Mouse (Mus musculus): Measurements from ENCODE around the gene 4930539E08Rik. TPM values are rescaled to one million over a fixed set of nuclear protein-coding genes. Genes with fewer than 3 reads are reported as not detected.

4930539E08Rik gene
- polyA plus RNA-seq, 1 experiment, result 8.3 TPM

GRCm38 (mm10) chr17:28898249-28898648 lies 16.9 kb downstream of the 4930539E08Rik start:
- DNase-seq (ENCODE audit: extremely low spot score in 1 of 2, low spot score in 1 of 2), result no peak

DNA sequence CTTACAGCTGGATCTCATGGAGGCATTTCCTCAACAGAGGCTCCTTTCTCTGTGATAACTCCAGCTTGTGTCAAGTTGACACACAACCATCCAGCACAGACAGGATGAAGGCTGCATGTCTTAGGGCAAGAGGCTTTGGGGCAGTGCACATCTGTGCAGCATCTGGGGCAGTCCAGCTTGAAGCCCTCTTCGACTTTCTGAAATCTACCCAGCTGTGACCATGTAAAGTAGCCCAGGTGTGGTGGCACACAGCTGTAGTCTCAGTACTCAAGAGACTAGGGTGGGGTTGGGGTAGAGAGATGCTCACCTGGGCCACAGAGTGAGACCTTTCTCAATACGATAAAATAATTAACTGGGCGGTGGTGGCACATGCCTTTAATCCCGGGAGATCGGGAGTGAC lies 17.3 kb downstream of the 4930539E08Rik start:
- no peak for DNase-seq (ENCODE audit: extremely low spot score in 1 of 2, low spot score in 1 of 2)

- DNase-seq (ENCODE audit: extremely low spot score in 1 of 2, low spot score in 1 of 2), result no peak
Observed at GRCm38 (mm10) chr17:28896095-28896780, 18.9 kb downstream of the 4930539E08Rik start.

- no peak for DNase-seq (ENCODE audit: extremely low spot score in 1 of 2, low spot score in 1 of 2)
Observed at GRCm38 (mm10) chr17:28895217-28895875, 19.8 kb downstream of the 4930539E08Rik start.

DNA sequence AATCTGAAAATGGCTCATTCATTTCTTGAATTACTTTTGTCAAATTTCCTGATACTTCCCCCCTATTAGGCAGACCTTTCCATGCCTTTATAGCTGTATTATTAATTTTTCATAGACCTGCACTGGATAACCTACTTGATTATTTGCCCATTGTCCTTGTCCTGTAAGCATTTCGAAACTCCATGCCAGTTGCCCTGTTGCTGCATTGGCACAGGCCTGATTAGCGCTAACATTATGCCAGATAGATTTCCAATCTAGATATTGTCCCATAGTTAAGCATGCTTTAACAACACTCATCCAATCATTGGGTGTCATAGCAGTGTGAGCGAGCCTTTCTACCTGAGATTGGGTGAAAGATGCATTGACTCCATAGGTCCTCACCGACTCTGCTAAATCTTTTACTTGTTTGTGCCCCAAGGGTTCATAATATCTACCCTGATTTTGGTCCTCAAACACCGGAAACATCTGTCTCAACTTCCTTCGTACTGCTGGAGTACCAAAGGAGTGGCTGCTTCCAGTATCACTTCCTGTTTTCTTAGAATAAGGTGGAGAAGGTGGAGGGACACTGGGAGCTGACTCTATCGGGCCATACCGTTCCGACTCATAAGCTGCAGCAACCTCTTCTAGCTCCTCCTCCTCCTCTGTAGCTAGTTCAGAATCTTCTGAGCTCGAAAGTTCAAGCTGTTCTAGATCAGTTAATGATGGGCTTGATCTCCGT lies 20.9 kb downstream of the 4930539E08Rik start:
- no peak for DNase-seq (ENCODE audit: extremely low spot score in 1 of 2, low spot score in 1 of 2)

GRCm38 (mm10) chr17:28886266-28886665 lies 28.9 kb downstream of the 4930539E08Rik start:
- DNase-seq (ENCODE audit: extremely low spot score in 1 of 2, low spot score in 1 of 2), result no peak

GRCm38 (mm10) chr17:28885231-28885630 lies 29.9 kb downstream of the 4930539E08Rik start:
- no peak for DNase-seq (ENCODE audit: extremely low spot score in 1 of 2, low spot score in 1 of 2)

DNA sequence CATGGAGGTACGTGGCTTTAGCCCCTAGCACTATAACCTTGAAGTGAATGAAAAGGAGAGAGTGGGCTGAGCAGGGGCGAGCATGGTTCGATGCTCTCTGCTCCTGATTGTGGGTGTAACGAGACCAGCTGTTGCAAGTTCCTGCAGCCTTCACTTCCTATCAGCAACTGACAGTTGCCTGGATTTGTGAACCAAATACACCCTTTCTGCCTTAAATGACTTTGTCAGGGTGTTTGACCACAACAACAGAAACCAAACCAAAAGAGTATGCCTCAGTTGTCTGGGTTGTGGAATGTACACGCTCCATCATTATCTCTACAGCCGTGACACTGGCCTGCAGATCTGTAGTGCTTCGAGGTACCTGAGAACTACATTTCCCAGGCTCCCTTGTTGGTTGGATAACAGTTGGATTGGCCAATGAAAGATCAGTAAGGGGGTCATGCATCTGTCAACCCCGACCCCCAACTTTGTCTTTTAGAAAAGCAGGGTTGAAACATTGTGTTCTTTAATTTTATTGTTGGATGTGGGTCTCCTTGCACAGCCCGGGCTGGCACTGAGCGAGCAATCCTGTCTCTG lies 31.1 kb downstream of the 4930539E08Rik start:
- DNase-seq (ENCODE audit: extremely low spot score in 1 of 2, low spot score in 1 of 2), result no peak

GRCm38 (mm10) chr17:28882810-28883209 lies 32.3 kb downstream of the 4930539E08Rik start:
- DNase-seq (ENCODE audit: extremely low spot score in 1 of 2, low spot score in 1 of 2), result peak in 1 of 2 experiments; percentile 34

GRCm38 (mm10) chr17:28882316-28882715 lies 32.8 kb downstream of the 4930539E08Rik start:
- peak in 1 of 2 experiments; percentile 66 for DNase-seq (ENCODE audit: extremely low spot score in 1 of 2, low spot score in 1 of 2)

DNA sequence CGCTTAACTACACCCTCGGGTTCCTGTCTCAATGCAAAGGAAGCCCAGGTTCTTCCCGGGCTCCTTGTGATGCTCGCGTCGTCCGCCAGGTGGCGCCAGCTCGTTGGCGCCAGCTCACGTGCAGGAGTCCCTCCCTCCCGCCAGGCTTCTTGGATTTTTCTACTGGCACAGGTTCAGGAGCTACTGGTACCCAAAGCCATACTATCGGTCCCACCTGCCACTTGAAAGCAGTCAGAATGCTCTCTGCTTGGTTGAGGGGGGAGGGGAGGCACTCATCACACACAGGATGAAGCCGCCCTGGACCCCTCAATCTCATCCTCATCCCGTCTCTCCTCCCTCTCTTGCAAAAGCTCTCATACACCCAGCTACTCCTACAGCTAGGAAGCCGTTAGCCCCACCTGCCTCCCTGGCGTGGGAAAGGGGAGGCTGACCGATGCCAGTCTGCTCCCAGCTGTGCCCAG lies 35.2 kb downstream of the 4930539E08Rik start:
- DNase-seq (ENCODE audit: extremely low spot score in 1 of 2, low spot score in 1 of 2), result peak; percentile 36 to 88

- DNase-seq (ENCODE audit: extremely low spot score in 1 of 2, low spot score in 1 of 2), result peak in 1 of 2 experiments; percentile 41
Observed at GRCm38 (mm10) chr17:28876821-28877220, 38.3 kb downstream of the 4930539E08Rik start.

GRCm38 (mm10) chr17:28876331-28876730 lies 38.8 kb downstream of the 4930539E08Rik start:
- no peak for DNase-seq (ENCODE audit: extremely low spot score in 1 of 2, low spot score in 1 of 2)

GRCm38 (mm10) chr17:28875316-28875715 lies 39.8 kb downstream of the 4930539E08Rik start:
- peak; percentile 70 to 83 for DNase-seq (ENCODE audit: extremely low spot score in 1 of 2, low spot score in 1 of 2)

GRCm38 (mm10) chr17:28874825-28875224 lies 40.3 kb downstream of the 4930539E08Rik start:
- DNase-seq (ENCODE audit: extremely low spot score in 1 of 2, low spot score in 1 of 2), result no peak

- peak; percentile 46 to 68 for DNase-seq (ENCODE audit: extremely low spot score in 1 of 2, low spot score in 1 of 2)
Observed at GRCm38 (mm10) chr17:28874216-28874615, 40.9 kb downstream of the 4930539E08Rik start.

DNA sequence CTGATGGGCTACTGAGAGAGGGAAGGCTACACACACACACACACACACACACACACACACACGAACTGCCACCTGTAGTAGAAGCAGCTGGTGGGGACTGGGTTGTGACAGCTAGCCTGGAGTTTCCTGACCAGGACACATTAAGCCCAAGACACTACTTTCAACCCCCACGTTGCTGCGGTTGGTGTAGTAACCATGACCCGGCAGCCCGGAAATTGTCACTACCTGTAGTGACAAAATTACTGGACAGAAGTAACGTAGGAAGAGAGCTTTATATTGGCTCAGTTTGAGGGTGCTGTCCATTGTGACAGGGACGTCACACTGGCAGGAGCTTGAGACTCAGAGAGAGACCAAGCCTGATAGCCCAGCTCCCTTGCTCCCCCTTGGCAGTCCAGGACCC lies 42.8 kb downstream of the 4930539E08Rik start:
- DNase-seq (ENCODE audit: extremely low spot score in 1 of 2, low spot score in 1 of 2), result no peak

GRCm38 (mm10) chr17:28871831-28872230 lies 43.3 kb downstream of the 4930539E08Rik start:
- DNase-seq (ENCODE audit: extremely low spot score in 1 of 2, low spot score in 1 of 2), result no peak

- DNase-seq (ENCODE audit: extremely low spot score in 1 of 2, low spot score in 1 of 2), result no peak
Observed at GRCm38 (mm10) chr17:28870435-28870834, 44.7 kb downstream of the 4930539E08Rik start.

DNA sequence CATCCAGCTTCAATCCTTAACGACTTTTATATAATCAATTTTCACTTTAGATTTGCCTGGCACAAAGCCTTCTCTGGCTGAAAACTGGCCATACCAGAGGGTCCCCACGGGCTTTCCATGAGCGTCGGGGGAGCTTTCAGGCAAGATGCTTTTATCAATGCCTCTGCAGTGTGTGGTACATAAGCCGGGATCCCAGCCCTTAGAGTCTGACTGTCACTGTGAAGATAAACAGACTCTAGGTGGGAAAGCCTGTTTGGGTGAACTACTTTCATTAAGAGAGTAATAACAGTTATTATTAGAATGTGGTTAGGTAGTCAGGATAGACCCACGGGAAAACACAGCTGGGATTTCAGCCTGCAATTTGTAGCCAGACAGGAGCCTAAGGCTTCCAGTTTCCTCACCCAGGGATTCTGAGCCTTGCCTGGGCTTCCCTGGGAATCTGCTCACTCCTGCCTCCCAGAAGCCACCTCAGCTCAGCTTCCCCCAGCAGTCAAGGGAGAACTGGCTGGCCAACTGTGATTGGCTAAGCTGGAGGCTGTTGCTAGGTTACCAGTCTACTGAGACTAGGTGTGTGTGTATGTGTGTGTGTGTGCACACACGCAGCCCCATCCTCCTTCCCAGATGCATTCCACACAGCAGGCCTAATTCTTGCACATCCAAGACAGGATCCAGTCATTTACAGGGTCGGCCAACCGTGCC lies 45.6 kb downstream of the 4930539E08Rik start:
- DNase-seq (ENCODE audit: extremely low spot score in 1 of 2, low spot score in 1 of 2), result peak; percentile 83 to 84

Measured in frontal cortex, adult 2 months (tissue).